Mouse (Mus musculus) spleen, adult 2 months (tissue): Measurements from ENCODE around the gene Dnaic2. TPM values are rescaled to one million over a fixed set of nuclear protein-coding genes. Genes with fewer than 3 reads are reported as not detected.

Experiments used
- DNase-seq, 2 experiments: peaks; one replicate each; pipeline versions ENCODE4 v3.0.0 to v3.0.0-alpha.2; 2012 to 2021; ENCODE audit warnings: low spot score in 2 of 2, low read depth in 1 of 2
- H3K27ac ChIP-seq: fragments of 200-500 bp; 2 replicates; pipeline ENCODE4 v1.5.1; 2012; ENCODE audit warnings: low read length, inconsistent platforms; ENCODE audit not compliant: insufficient read depth
- H3K27me3 ChIP-seq: fragments of 200-500 bp; 2 replicates; pipeline ENCODE4 v1.6.1; 2012; ENCODE audit warnings: mild to moderate bottlenecking, moderate library complexity, low read length, inconsistent platforms; ENCODE audit not compliant: control insufficient read depth, insufficient read depth
- H3K36me3 ChIP-seq: fragments of 200-500 bp; 2 replicates; pipeline ENCODE4 v1.6.1; 2012; ENCODE audit warnings: mild to moderate bottlenecking, low read length, inconsistent platforms; ENCODE audit not compliant: control insufficient read depth, insufficient read depth
- H3K4me1 ChIP-seq: fragments of 200-500 bp; 2 replicates; pipeline ENCODE4 v1.6.1; 2011; ENCODE audit warnings: inconsistent platforms; ENCODE audit not compliant: control insufficient read depth, insufficient read depth, insufficient read length
- H3K4me3 ChIP-seq: fragments of 200-500 bp; 2 replicates; pipeline ENCODE4 v1.5.1; 2011; ENCODE audit warnings: mild to moderate bottlenecking, inconsistent platforms; ENCODE audit not compliant: insufficient read depth, insufficient read length; ENCODE audit errors: extremely low read depth
- CTCF ChIP-seq: fragments of 200-500 bp; IDR thresholded peaks from 2 replicates; pipeline ENCODE4 v1.5.1; 2011; ENCODE audit warnings: mild to moderate bottlenecking, inconsistent platforms; ENCODE audit not compliant: insufficient read depth, insufficient read length, insufficient replicate concordance; ENCODE audit errors: extremely low read depth
- POLR2A ChIP-seq: fragments of 200-500 bp; IDR thresholded peaks from 2 replicates; pipeline ENCODE4 v1.6.1; 2011; ENCODE audit warnings: low read depth, low read length, inconsistent platforms
- WGBS: fragments of 180-500 bp; shearing (Covaris S2); methylation state at CpG from one replicate; pipeline ENCODE4 v1.1.7; 2018; 5-methylcytosine and 5-hydroxymethylcytosine counted together
- polyA plus RNA-seq: library from polyadenylated mRNA; depleted of rRNA; stranded (reverse); fragments of >200 nt; gene quantifications from 2 replicates; pipeline ENCODE4 v1.2.3, GENCODE M21; 2012

Dnaic2 gene
- polyA plus RNA-seq, 1 experiment, result 0.39 TPM

GRCm38 (mm10) chr11:114690192-114690591, 37.0 kb upstream of the Dnaic2 start:
- H3K4me1 ChIP-seq, result no peaks in the 10 kb centered on the region
- no peak for DNase-seq
- no peaks in the 10 kb centered on the region for H3K36me3 ChIP-seq
- H3K4me3 ChIP-seq, result no peak overlapping the region
- WGBS, result 96% methylated on average over 15 of the region's 15 CpGs
- TF ChIP-seq POLR2A (no peak), CTCF (no peak)
- no peaks in the 10 kb centered on the region for H3K27me3 ChIP-seq
- H3K27ac ChIP-seq, result no peak overlapping the region

- Histone ChIP-seq H3K4me3 (no peak overlapping the region), H3K27me3 (no peaks in the 10 kb centered on the region), H3K4me1 (no peaks in the 10 kb centered on the region), H3K36me3 (no peaks in the 10 kb centered on the region), H3K27ac (no peak overlapping the region)
- DNase-seq, result no peak
- TF ChIP-seq POLR2A (no peak), CTCF (no peak)
- 72% methylated on average over 6 of the region's 6 CpGs for WGBS
These were observed 35.6 kb upstream of the Dnaic2 start for GRCm38 (mm10) chr11:114691454-114692182.

- Histone ChIP-seq H3K27me3 (no peaks in the 10 kb centered on the region), H3K27ac (no peak overlapping the region), H3K4me3 (no peak overlapping the region), H3K36me3 (no peaks in the 10 kb centered on the region), H3K4me1 (no peaks in the 10 kb centered on the region)
- 79% methylated on average over 7 of the region's 7 CpGs for WGBS
- DNase-seq, result no peak
- TF ChIP-seq POLR2A (no peak), CTCF (no peak)
These were observed 34.6 kb upstream of the Dnaic2 start for GRCm38 (mm10) chr11:114692601-114693000.

- Histone ChIP-seq H3K4me1 (no peaks in the 10 kb centered on the region), H3K27me3 (no peaks in the 10 kb centered on the region), H3K36me3 (no peaks in the 10 kb centered on the region), H3K4me3 (no peak overlapping the region), H3K27ac (no peak overlapping the region)
- no peak for DNase-seq
- WGBS, result 91% methylated on average over 6 of the region's 6 CpGs
- TF ChIP-seq CTCF, result no peak
These were observed 33.8 kb upstream of the Dnaic2 start for GRCm38 (mm10) chr11:114693456-114693855.

GRCm38 (mm10) chr11:114694451-114694850, 32.8 kb upstream of the Dnaic2 start:
- no peaks in the 10 kb centered on the region for H3K36me3 ChIP-seq

GRCm38 (mm10) chr11:114698496-114698895, 28.7 kb upstream of the Dnaic2 start:
- Histone ChIP-seq H3K4me3 (no peak overlapping the region), H3K36me3 (no peaks in the 10 kb centered on the region), H3K27ac (no peak overlapping the region), H3K4me1 (peaks cover 4% of the 10 kb centered on the region; the same call in 1 of the 2 replicates), H3K27me3 (no peaks in the 10 kb centered on the region)
- 89% methylated on average over 7 of the region's 7 CpGs for WGBS
- DNase-seq, result no peak
- no peak for TF ChIP-seq POLR2A
- TF ChIP-seq CTCF, result no peak

More at GRCm38 (mm10) chr11:114694451-114694850, 32.8 kb upstream of the Dnaic2 start:
- H3K4me3 ChIP-seq, result no peak overlapping the region
- no peak for TF ChIP-seq POLR2A
- no peak for TF ChIP-seq CTCF
- no peak for DNase-seq
- H3K27ac ChIP-seq, result no peak overlapping the region
- H3K4me1 ChIP-seq, result no peaks in the 10 kb centered on the region
- 92% methylated on average over 2 of the region's 2 CpGs for WGBS
- no peaks in the 10 kb centered on the region for H3K27me3 ChIP-seq

GRCm38 (mm10) chr11:114699511-114699910, 27.7 kb upstream of the Dnaic2 start:
- Histone ChIP-seq H3K4me1 (peaks cover 4% of the 10 kb centered on the region; the same call in 1 of the 2 replicates), H3K27ac (no peak overlapping the region), H3K36me3 (no peaks in the 10 kb centered on the region), H3K4me3 (no peak overlapping the region), H3K27me3 (no peaks in the 10 kb centered on the region)
- 51% methylated on average over 12 of the region's 12 CpGs for WGBS
- TF ChIP-seq CTCF (no peak), POLR2A (no peak)
- DNase-seq, result peak in 1 of 2 experiments; percentile 16
